Mouse (Mus musculus): Measurements from ENCODE around the gene Prr7. TPM values are rescaled to one million over a fixed set of nuclear protein-coding genes. Genes with fewer than 3 reads are reported as not detected.
"Not testable (repeated sequence)": the region's sequence is repeated elsewhere in the genome, so short reads cannot be mapped to it uniquely, and the experiment has no call there.

The Prr7 gene
- polyA plus RNA-seq, 1 experiment from 2014 or later = not detected

DNA sequence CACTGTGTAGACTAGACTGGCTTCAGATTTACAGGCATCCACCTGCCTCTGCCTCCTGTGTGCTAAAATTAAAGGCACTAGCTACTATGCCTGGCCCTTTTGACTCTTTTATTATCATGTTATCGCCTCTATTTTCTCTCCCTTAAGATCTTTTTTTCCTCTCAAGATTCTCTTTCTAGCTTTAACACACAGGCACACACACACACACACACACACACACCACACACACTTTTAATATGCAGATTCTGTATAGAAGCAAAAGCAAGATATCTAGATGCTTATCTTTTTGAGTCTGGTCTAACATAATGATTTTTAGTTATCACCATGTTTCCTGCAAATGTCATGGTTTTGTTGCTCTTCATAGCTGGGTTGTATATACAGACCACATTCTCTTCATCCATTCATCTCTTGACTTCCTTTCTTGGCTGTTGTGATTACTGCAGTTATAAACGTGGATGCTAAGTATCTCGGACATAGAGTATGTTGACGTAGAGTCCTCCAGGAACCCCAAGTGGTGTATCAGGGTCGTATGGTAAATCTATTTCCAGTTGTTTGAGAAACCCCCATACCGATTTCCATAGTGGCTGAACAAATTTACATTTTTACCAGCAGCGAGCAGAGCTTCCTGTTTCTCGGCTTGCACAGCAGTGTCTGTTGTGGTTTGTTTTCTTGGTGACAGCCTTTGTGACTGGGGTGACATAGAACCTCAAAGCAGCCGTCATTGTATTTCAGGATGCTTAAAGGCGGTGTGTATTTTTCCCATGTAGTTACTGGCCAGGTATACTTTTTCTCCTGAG is 32.0 kb upstream of the Prr7 start:
- WGBS = 67% methylated on average over 10 of the region's 10 CpGs
- H3K4me2 ChIP-seq = no peak overlapping the region
- no peak overlapping the region for H3K4me3 ChIP-seq
- no peak for ATAC-seq (ENCODE audit: extremely low read depth, insufficient number of reproducible peaks, low FRiP score, low TSS enrichment)
- H3K9ac ChIP-seq = no peak overlapping the region
- H3K4me1 ChIP-seq = no peaks in the 10 kb centered on the region
- no peak overlapping the region for H3K27ac ChIP-seq (replicated peaks)
- H3K36me3 ChIP-seq = no peaks in the 10 kb centered on the region
- peaks cover 8% of the 10 kb centered on the region for H3K27me3 ChIP-seq (replicated peaks)
- H3K9me3 ChIP-seq = peaks cover 4% of the 10 kb centered on the region; the same call in 1 of the 2 replicates

DNA sequence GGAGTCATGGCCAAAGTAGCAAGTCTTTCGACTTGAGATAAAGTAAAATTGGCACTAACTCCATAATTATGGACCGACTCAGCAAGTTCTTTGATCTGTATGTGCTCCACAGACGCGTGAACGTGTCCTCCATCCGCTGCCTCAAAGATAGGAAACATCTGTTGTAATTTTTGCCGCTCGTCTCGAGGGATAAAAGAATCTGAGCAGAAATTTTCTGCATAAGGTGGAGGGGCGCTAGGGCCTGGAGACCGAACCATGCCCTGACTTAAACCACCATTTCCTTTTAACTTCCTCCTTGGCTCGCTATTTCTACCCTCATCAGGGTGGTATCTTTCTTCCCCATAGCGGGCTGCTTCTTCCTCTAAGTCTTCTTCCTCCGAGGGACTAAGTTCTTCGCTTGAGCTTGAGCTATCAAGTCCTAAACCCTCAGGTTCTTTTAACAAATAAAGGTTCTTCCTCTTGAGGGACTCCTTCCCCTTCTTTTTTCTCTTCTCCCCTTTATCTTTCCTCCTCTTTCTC is 26.9 kb upstream of the Prr7 start:
- H3K36me3 ChIP-seq; H3K27ac ChIP-seq (replicated peaks); ATAC-seq (ENCODE audit: extremely low read depth, insufficient number of reproducible peaks, low FRiP score, low TSS enrichment); H3K4me2 ChIP-seq; H3K27me3 ChIP-seq (replicated peaks); H3K4me3 ChIP-seq; H3K9me3 ChIP-seq; H3K9ac ChIP-seq; H3K4me1 ChIP-seq: not testable (repeated sequence)
- WGBS = 74% methylated on average over 15 of the region's 15 CpGs

DNA sequence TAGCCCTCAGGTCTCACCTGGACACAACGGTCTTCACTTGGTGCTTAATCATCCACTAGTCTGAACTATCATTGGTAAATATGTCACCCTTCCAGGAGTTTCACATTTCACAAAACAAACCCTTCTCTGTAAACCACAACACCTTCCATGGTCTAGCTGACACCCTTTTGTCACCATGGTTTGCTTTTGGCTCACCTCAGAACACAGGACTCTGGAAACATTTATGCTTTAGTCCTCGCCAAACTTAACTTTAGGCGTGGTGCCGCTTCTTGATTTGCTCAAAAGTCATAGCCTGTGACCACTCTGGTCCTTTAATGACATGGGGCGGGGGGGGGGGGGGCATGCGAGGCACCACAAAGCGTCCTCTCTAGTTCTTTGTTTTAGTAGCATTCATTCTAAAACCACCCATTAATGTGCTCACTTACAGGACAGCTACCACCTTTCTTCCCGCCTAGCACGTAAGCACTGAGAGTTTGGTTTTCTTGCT is 20.2 kb upstream of the Prr7 start:
- Histone ChIP-seq H3K9me3 (no peaks in the 10 kb centered on the region), H3K27me3 (replicated peaks) (no peaks in the 10 kb centered on the region), H3K4me1 (peaks cover 30% of the 10 kb centered on the region), H3K9ac (peak overlapping the region; percentile 71), H3K36me3 (no peaks in the 10 kb centered on the region), H3K4me3 (peak overlapping the region; percentile 90), H3K27ac (replicated peaks) (peak overlapping the region; percentile 95), H3K4me2 (peak overlapping the region; percentile 73)
- 43% methylated on average over 9 of the region's 9 CpGs for WGBS
- no peak for ATAC-seq (ENCODE audit: extremely low read depth, insufficient number of reproducible peaks, low FRiP score, low TSS enrichment)

- 1% methylated on average over 33 of the region's 33 CpGs for WGBS
- Histone ChIP-seq H3K9me3 (no peaks in the 10 kb centered on the region), H3K4me2 (peak overlapping the region; percentile 73), H3K4me3 (peak overlapping the region; percentile 90), H3K27ac (replicated peaks) (peak overlapping the region; percentile 95), H3K4me1 (peaks cover 31% of the 10 kb centered on the region), H3K9ac (peak overlapping the region; percentile 71), H3K27me3 (replicated peaks) (no peaks in the 10 kb centered on the region), H3K36me3 (peaks cover 4% of the 10 kb centered on the region; the same call in 1 of the 2 replicates)
- ATAC-seq (ENCODE audit: extremely low read depth, insufficient number of reproducible peaks, low FRiP score, low TSS enrichment) = peak; percentile 51
These were observed 19.7 kb upstream of the Prr7 start for GRCm38 (mm10) chr13:55444286-55444936.

DNA sequence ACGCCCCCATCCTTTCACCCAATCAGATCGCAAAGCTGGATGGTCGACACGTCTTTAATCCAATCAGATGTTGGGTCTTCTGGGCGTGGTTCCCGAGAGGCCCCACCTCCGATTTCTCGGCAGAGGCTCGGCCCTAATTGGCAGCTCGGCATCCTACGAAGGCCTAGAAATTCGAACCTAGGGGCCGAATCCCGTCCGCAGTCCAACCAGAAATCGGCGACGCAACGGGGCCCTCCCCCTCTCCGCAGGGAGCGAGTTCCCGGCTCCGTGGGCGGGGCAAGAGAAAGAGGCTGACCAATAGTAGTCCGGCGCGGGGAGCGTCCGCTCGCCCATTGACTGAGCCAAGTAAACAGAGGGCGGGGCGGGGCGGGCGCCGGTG is 19.1 kb upstream of the Prr7 start, which contains the start of gene Grk6:
Gene Grk6, plus strand, starts transcription at position 136 of the 379 bp plus-strand sequence.
- Histone ChIP-seq H3K4me3 (peak within 1 kb of the TSS; percentile 90), H3K9me3 (no peaks in the 10 kb centered on the region), H3K27ac (replicated peaks) (peak within 1 kb of the TSS; percentile 95), H3K4me1 (peaks cover 36% of the 10 kb centered on the region), H3K36me3 (peaks cover 9% of the 10 kb centered on the region), H3K9ac (peak within 1 kb of the TSS; percentile 96), H3K4me2 (peak within 1 kb of the TSS; percentile 73), H3K27me3 (replicated peaks) (no peaks in the 10 kb centered on the region)
- 0% methylated on average over 25 of the region's 35 CpGs for WGBS
- ATAC-seq (ENCODE audit: extremely low read depth, insufficient number of reproducible peaks, low FRiP score, low TSS enrichment) = peak; percentile 95

DNA sequence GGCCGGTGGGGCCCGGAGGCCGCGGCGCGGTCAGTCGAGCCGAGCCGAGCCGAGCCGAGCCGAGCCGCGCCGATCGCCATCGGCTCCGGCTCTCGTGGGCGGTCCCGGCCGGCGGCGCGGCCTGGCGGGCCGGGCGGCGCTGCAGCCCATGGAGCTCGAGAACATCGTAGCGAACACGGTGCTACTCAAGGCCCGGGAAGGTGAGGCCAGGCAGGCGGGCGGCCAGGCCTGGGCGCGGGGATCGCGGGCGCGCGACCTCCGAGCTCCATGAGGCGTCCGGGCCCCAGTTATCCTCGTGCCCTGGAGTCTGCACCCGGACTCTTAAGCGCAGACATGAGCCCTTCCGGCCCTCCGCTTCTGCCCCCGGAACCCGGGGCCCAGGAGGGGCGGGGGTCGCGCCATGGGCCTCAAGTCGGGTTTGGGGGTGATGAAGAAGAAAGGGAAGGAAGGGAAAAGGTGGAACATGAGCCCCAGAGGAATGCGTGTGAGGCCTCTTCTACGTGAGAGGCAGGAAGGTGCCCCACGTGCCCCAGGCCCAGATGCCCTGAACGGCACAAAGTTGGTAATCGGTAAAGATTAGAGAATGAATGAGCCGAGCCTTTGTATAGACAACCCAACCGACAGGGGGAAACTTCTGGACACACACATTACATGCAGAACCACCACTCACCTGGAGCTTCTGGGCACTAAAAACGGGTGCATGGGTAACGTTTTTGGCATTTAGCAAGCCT is 18.5 kb upstream of the Prr7 start:
- Histone ChIP-seq H3K27me3 (replicated peaks) (no peaks in the 10 kb centered on the region), H3K36me3 (peaks cover 15% of the 10 kb centered on the region), H3K9ac (peak overlapping the region; percentile 96), H3K4me1 (peaks cover 38% of the 10 kb centered on the region), H3K9me3 (no peaks in the 10 kb centered on the region), H3K4me2 (peak overlapping the region; percentile 73), H3K4me3 (peak overlapping the region; percentile 90), H3K27ac (replicated peaks) (peak overlapping the region; percentile 95)
- no peak for ATAC-seq (ENCODE audit: extremely low read depth, insufficient number of reproducible peaks, low FRiP score, low TSS enrichment)
- under 1% methylated on average over 60 of the region's 66 CpGs for WGBS

GRCm38 (mm10) chr13:55446483-55447105 is 17.5 kb upstream of the Prr7 start:
- H3K9ac ChIP-seq = peak overlapping the region; percentile 96

GRCm38 (mm10) chr13:55447543-55447943 is 16.5 kb upstream of the Prr7 start:
- no peaks in the 10 kb centered on the region for H3K27me3 ChIP-seq (replicated peaks)
- peak overlapping the region; percentile 96 for H3K9ac ChIP-seq
- no peak overlapping the region for H3K4me3 ChIP-seq
- H3K4me1 ChIP-seq = peaks cover 38% of the 10 kb centered on the region
- H3K9me3 ChIP-seq = no peaks in the 10 kb centered on the region
- H3K36me3 ChIP-seq = peaks cover 35% of the 10 kb centered on the region
- WGBS = 35% methylated on average over 3 of the region's 3 CpGs
- no peak overlapping the region for H3K27ac ChIP-seq (replicated peaks)
- H3K4me2 ChIP-seq = peak overlapping the region; percentile 73
- no peak for ATAC-seq (ENCODE audit: extremely low read depth, insufficient number of reproducible peaks, low FRiP score, low TSS enrichment)

More at GRCm38 (mm10) chr13:55446483-55447105, 17.5 kb upstream of the Prr7 start:
- H3K27me3 ChIP-seq (replicated peaks) = no peaks in the 10 kb centered on the region
- peak overlapping the region; percentile 73 for H3K4me2 ChIP-seq
- no peak for ATAC-seq (ENCODE audit: extremely low read depth, insufficient number of reproducible peaks, low FRiP score, low TSS enrichment)
- 66% methylated on average over 6 of the region's 6 CpGs for WGBS
- no peak overlapping the region; the same call in 1 of the 2 replicates for H3K27ac ChIP-seq (replicated peaks)
- H3K36me3 ChIP-seq = peaks cover 26% of the 10 kb centered on the region
- H3K9me3 ChIP-seq = no peaks in the 10 kb centered on the region
- peak overlapping the region; percentile 90 for H3K4me3 ChIP-seq
- peaks cover 38% of the 10 kb centered on the region for H3K4me1 ChIP-seq

DNA sequence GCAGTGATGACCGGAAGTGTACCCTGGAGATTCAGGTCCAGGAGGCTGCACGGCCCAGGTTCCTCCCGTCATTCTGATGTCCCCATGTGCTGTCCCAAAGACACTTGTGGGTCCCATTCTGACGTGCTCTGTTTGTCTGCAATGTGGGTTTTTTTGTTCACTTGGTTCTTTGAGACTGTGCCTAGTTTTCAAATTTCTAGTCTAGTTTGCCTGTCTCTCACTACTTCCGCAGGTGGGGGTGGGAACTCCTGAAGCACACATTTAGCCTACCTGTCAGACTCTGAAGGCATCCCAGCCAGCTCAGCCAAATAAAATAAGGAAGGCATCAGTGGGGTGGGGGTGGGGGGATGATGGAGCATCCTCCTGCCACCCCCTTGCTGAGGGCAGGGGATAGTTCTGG is 15.9 kb upstream of the Prr7 start:
- WGBS = 91% methylated on average over 5 of the region's 5 CpGs
- ATAC-seq (ENCODE audit: extremely low read depth, insufficient number of reproducible peaks, low FRiP score, low TSS enrichment) = no peak
- H3K9me3 ChIP-seq = no peaks in the 10 kb centered on the region
- H3K27me3 ChIP-seq (replicated peaks) = no peaks in the 10 kb centered on the region
- no peak overlapping the region for H3K4me2 ChIP-seq
- no peak overlapping the region for H3K27ac ChIP-seq (replicated peaks)
- H3K4me3 ChIP-seq = no peak overlapping the region
- H3K4me1 ChIP-seq = peaks cover 38% of the 10 kb centered on the region
- no peak overlapping the region for H3K9ac ChIP-seq
- H3K36me3 ChIP-seq = peaks cover 41% of the 10 kb centered on the region

- WGBS = 94% methylated on average over 9 of the region's 9 CpGs
- Histone ChIP-seq H3K9me3 (no peaks in the 10 kb centered on the region), H3K36me3 (peaks cover 51% of the 10 kb centered on the region), H3K27me3 (replicated peaks) (no peaks in the 10 kb centered on the region), H3K4me2 (no peak overlapping the region), H3K9ac (no peak overlapping the region), H3K27ac (replicated peaks) (no peak overlapping the region), H3K4me1 (peaks cover 32% of the 10 kb centered on the region), H3K4me3 (no peak overlapping the region)
- no peak for ATAC-seq (ENCODE audit: extremely low read depth, insufficient number of reproducible peaks, low FRiP score, low TSS enrichment)
These were observed 14.9 kb upstream of the Prr7 start for GRCm38 (mm10) chr13:55449205-55449604.

Data from heart, embryonic 13.5 days (tissue).